Mouse (Mus musculus): ENCODE data around the gene Fndc3a.

GRCm38 (mm10) chr14:72555846-72556245 is 154.0 kb downstream of the Fndc3a start:
- TF ChIP-seq POLR2A (IDR thresholded peaks at IDR 0.05; ENCODE audit: extremely low read depth, insufficient read depth, low read length) (no peak), CTCF (IDR thresholded peaks at IDR 0.05; ENCODE audit: low read depth, low read length) (peak; percentile 17; the same call in 1 of the 2 replicates)
